Mouse (Mus musculus) urinary bladder, adult 2 months (tissue): ENCODE measurements around the gene Chn2. TPM values are rescaled to one million over a fixed set of nuclear protein-coding genes. Genes with fewer than 3 reads are reported as not detected.

Experiments
- DNase-seq: peaks from one replicate; pipeline ENCODE4 v3.0.0; 2022; ENCODE audit warnings: low spot score
- polyA plus RNA-seq: library from polyadenylated mRNA; depleted of rRNA; stranded (reverse); fragments of >200 nt; gene quantifications from 2 replicates; pipeline ENCODE4 v1.2.3, GENCODE M21; 2012

The Chn2 gene
- polyA plus RNA-seq, 1 experiment = 17.2 TPM

DNA sequence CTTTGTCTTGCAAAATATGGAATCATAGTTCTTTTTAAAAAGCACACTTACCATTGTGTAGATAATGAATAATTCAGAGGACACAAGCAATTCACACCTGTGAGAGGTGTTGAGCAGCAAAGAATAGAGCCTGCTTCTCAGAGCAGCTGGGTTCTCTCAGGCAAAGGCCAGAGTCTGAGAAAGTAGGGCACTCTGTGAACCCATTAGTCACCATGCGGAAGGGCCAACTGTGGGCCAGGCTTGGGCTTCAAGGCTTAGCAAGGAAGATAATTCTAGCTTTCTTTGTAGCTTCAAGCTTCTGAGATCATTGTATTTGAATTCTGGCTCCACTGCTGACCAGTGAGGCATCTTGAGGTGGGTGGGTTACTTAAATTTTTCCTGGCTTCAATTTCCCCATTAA lies 2.8 kb downstream of the Chn2 start:
- DNase-seq = no peak

DNA sequence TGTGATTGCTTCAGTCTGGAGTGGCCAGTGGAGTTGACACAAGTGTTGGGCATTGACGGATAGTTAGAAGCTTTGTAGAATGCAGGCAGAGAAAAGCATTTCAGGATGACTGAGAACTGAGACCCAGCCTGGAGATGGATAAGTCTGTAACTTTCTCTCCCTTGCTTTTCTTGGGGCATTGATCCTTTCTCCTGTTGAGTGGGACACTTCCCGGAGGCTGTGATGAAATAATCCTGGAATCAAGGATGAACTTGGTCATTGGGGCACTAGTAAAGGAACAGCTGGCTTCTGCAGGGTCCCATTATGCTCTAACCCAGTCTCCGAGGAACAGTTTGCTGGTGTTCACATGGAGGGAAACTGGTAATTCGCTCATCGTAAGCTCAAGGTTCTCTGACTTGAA lies 4.2 kb downstream of the Chn2 start:
- DNase-seq = no peak

- no peak for DNase-seq
Observed at GRCm38 (mm10) chr6:54045748-54046721, 6.7 kb downstream of the Chn2 start.

- no peak for DNase-seq
Observed at GRCm38 (mm10) chr6:54046884-54047747, 7.8 kb downstream of the Chn2 start.

GRCm38 (mm10) chr6:54048768-54049167 lies 9.4 kb downstream of the Chn2 start:
- DNase-seq = no peak

DNA sequence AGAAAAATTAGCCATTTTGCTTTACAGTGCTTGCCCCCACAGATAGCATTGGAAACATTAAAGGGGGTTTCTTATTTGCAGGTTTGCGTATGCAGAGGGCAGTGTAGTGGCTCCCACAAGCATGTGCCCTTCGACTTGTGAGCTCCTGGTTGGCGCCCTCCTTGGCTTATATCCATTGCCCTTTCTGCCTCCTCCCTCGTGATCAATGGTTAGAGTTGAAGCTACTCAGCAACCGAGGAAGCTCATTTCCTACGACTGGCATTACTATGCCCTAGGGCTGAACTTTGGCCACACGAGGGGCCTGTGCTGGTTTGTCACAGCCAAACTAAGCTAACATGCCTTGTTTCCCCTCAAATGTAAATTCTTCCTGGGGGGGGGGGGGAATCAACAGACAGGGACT lies 11.8 kb downstream of the Chn2 start:
- DNase-seq = no peak

- DNase-seq = no peak
Observed at GRCm38 (mm10) chr6:54052124-54052523, 12.8 kb downstream of the Chn2 start.

DNA sequence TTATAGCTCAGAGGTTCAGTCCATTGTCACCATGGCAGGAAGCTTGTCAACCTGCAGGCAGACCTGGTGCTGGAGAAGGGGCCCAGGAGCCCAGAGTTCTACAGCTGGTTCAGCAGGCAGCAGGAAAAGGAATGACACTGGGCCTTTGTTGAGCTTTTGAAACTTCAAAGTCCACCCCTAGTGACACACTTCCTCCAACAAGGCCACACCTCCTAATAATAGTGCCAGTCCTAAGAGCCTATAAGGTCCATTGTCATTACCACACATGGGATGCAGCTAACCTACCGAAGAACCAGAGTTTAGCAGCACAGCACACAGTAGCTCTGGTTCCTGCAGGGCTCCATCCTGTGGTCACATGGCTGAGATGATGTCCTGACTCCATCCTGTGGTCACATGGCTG lies 13.3 kb downstream of the Chn2 start:
- DNase-seq = no peak

GRCm38 (mm10) chr6:54053316-54053715 lies 14.0 kb downstream of the Chn2 start:
- DNase-seq = no peak

DNA sequence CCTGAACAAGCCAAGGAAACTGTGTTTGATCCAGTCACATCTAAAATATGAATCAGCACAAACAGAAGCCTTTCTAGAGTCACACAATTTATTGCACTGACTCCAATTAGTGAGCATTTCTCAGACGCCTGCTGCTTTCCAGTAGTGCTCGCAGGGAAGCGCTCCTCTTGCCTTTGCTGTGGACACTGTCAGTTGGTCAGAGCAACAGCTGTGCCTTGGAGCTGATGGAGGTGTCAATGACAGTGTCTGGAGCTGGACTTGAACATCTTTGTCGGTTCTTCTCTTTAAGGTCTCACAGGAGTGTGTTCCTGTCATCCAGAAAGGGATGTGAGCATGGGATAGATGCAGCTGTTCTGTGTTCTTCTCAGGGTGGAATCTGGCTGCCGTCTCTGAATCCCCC lies 16.0 kb downstream of the Chn2 start:
- DNase-seq = no peak

- DNase-seq = no peak
Observed at GRCm38 (mm10) chr6:54056548-54057532, 17.5 kb downstream of the Chn2 start.

DNA sequence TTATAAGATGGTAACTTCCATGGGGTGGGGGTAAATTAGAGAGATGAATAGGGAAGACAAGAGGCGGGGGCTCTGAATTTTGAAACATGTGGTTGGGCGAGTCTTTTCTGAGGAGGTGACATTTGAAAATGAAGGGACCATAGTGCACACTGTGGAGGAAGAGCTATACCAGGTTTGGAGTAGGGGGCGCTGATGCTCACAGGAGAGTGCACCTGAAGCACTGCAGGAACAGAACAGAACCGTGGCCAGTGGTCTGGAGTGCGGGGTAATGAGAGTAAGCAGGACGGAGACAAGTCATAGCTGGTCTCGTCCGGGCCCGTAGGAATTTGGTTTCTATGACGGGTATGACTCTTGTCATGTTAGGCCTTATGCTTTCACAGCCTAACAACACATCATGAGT lies 18.3 kb downstream of the Chn2 start:
- DNase-seq = no peak

DNA sequence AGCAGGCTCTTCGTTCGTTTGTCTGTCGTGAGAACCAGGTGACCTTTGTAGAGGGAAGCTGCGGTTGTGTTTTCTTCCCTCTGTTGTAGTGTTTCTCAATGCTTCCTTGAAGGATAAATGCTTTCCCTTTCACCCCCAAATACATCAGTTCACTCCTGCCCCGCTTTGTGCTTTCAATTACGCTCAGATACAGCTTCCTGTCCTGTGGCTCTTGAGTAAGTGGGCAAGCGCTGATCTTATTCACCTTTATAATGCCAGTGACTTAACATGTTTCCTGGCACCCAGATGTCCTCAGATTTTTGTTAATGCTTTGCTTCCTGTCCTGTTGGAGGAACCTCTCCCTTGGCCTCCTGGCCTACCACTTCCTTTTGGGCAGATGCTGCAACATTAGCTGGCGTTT lies 19.5 kb downstream of the Chn2 start:
- no peak for DNase-seq

GRCm38 (mm10) chr6:54060258-54060657 lies 20.9 kb downstream of the Chn2 start:
- DNase-seq = no peak

- DNase-seq = no peak
Observed at GRCm38 (mm10) chr6:54061375-54061774, 22.0 kb downstream of the Chn2 start.

DNA sequence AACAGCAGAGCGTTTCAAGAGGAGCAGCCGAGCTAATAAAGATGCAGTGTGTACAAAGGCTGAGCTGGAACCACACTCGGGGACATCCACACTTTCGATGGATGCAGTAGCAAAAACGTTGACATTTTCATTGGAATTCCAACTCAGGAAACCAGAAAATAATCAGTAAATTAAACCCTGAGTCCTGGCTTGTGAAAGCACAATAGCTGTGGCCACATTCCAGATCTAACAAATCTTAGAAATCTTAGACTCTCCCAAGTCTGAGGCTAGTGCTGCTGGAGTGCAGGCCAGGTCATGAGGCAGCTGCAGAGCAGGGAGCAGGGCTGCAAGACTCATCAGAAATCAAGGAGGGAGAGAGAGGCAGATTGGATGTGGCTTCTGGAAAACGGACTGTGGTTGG lies 24.5 kb downstream of the Chn2 start:
- DNase-seq = no peak

DNA sequence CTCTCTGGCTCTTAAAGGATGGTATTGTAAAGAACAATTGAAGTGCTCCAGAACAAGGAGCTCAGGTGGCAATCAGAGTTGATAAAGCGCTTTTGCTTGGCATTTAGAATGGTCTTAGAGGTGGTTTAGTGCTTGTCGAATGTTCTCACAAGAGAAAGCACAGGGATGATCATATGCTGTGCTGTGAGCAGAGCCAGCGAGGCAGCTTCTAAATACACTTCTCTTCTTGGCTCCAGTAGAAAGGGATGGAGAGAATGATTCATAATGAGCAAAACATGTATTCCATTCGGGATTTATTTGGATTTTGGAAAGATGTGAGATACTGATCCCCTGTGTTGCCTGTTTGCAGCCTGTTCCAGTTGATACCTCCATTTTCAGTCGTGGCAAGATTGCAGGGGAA lies 28.0 kb downstream of the Chn2 start:
- DNase-seq = no peak

DNA sequence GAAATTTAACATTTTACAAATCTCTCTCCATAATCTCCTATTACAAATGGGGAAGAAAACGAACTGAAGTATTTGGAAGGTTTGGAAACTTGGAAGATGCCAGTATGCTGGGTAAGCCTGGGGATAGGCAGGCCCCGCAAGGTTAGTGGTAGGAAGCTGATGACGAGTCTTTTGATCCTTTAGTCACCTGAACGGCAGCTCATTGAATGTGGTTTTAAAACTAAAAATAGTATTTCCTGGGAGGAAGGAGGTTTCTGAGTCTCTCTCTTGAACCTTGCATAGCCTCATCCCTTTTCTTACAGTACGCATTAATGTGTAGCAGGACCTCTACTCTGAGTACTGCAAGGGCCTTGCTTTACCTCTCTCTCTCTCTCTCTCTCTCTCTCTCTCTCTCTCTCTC lies 29.5 kb downstream of the Chn2 start:
- DNase-seq = no peak

DNA sequence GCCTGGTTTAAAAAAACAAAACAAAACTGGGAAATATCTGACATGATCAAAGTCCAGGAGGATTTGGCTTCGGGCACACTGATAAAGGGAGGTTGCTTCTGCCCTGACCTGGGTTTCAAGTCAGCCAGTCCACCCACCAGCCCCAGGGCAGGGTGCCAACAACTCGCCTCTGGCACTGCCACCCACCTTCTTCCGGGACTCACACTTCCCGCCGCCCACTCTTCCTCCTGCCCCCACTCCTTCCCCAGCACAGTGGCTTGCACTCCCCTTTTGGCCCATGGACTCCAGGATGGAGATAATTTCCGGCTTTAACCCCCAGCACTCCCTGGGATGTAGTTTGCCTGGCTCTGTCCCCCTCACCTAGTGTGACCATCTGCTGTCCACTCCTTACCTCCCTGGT lies 31.4 kb downstream of the Chn2 start:
- no peak for DNase-seq

- no peak for DNase-seq
Observed at GRCm38 (mm10) chr6:54071478-54071877, 32.1 kb downstream of the Chn2 start.

GRCm38 (mm10) chr6:54074454-54074853 lies 35.1 kb downstream of the Chn2 start:
- no peak for DNase-seq

- no peak for DNase-seq
Observed at GRCm38 (mm10) chr6:54075419-54075818, 36.1 kb downstream of the Chn2 start.
